Mouse (Mus musculus) cerebellum, adult 2 months (tissue): ENCODE measurements at regions not wholly inside any gene's neighbourhood (a gene's known extent, or its start where the extent isn't known, plus 50 kb on each side); places are given as distances from the start of the nearest gene placed in this dataset.

ENCODE experiments used
- DNase-seq, 2 experiments: peaks; one replicate each; pipeline ENCODE4 v3.0.0; 2021
- H3K27ac ChIP-seq: fragments of 200-500 bp; 2 replicates; pipeline ENCODE4 v1.5.1; 2012; ENCODE audit warnings: low read length, control low read depth, inconsistent platforms; ENCODE audit not compliant: insufficient read depth
- H3K27me3 ChIP-seq: fragments of 200-500 bp; 2 replicates; pipeline ENCODE4 v1.6.1; 2012; ENCODE audit warnings: inconsistent platforms, mild to moderate bottlenecking, low read length, moderate library complexity; ENCODE audit not compliant: control insufficient read depth, insufficient read depth
- H3K4me1 ChIP-seq: fragments of 200-500 bp; 2 replicates; pipeline ENCODE4 v1.6.1; 2011; ENCODE audit warnings: low read length; ENCODE audit not compliant: control insufficient read depth, insufficient read depth
- H3K4me3 ChIP-seq: fragments of 200-500 bp; replicated peaks from 2 replicates; pipeline ENCODE3; 2011; ENCODE audit warnings: mild to moderate bottlenecking, low read depth, low read length, control low read depth; ENCODE audit not compliant: insufficient read depth
- CTCF ChIP-seq: fragments of 200-500 bp; IDR thresholded peaks from 2 replicates; pipeline ENCODE4 v1.5.1; 2011; ENCODE audit warnings: low read depth, mild to moderate bottlenecking, control low read depth, low read length, moderate library complexity, borderline replicate concordance; ENCODE audit not compliant: insufficient read depth
- POLR2A ChIP-seq: fragments of 200-500 bp; IDR thresholded peaks from 2 replicates; pipeline ENCODE4 v1.6.1; 2011; ENCODE audit warnings: low read length, control low read depth, borderline replicate concordance; ENCODE audit not compliant: insufficient read depth
- WGBS: fragments of 180-500 bp; shearing (Covaris S2); methylation state at CpG from one replicate; pipeline ENCODE4 v1.1.7; 2018; 5-methylcytosine and 5-hydroxymethylcytosine counted together

DNA sequence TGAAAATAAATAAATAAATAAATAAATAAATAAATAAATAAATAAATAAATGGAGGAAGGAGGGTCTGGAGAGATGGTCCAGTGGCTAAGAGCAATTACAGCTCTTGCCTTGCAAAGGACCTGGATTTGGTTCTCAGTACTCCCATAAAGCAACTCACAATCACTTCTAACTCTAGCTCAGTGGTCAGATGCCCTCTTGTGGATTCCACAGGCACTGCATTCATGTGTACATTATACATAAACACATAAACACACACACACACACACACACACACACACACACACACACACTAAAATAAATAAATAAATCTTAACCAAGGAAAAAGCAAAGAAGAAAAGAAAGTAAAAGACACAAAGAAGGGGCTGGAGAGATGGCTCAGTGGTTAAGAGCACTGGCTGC lies 74.2 kb upstream of the Dhx40 start:
- Histone ChIP-seq H3K27ac (no peak overlapping the region), H3K4me1 (no peaks in the 10 kb centered on the region), H3K4me3 (no peak overlapping the region), H3K27me3 (no peaks in the 10 kb centered on the region; the same call in 1 of the 2 replicates)
- DNase-seq = no peak
- no peak for TF ChIP-seq CTCF
- TF ChIP-seq POLR2A = no peak

DNA sequence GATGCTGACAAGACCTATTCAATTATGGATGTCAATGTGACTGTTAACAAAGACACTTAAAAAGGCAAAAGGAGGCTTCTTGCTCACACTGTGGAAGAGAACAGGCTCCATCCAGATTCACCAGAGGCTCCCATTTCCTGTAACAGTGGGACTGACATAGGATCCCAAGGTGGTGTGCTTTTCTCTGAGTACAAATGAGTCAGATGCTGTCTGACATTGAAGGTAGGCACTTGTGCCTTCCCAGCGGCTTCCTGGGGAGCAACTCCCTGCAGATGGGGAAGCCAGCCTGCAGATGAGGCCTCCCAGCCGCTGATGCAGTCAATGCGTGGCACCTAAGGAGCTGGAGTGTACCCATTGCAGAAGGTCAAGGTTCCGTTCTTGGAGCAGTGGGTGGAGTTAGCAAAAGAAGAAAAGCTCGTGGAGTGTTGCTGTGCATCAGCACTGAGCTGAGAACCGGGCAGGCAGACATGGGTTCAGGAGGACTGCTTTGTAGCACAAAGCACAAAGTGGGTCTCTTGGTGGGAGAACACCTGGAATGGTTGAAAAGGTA lies 71.9 kb upstream of the Dhx40 start:
- Histone ChIP-seq H3K27me3 (no peaks in the 10 kb centered on the region; the same call in 1 of the 2 replicates), H3K4me3 (no peak overlapping the region), H3K27ac (no peak overlapping the region), H3K4me1 (no peaks in the 10 kb centered on the region)
- no peak for DNase-seq
- 73% methylated on average over 6 of the region's 6 CpGs for WGBS
- no peak for TF ChIP-seq CTCF
- TF ChIP-seq POLR2A = no peak

GRCm38 (mm10) chr11:86878327-86879065 lies 71.0 kb upstream of the Dhx40 start:
- Histone ChIP-seq H3K4me3 (no peak overlapping the region), H3K27ac (no peak overlapping the region), H3K4me1 (no peaks in the 10 kb centered on the region), H3K27me3 (no peaks in the 10 kb centered on the region; the same call in 1 of the 2 replicates)
- no peak for DNase-seq
- TF ChIP-seq CTCF = peak; percentile 20; the same call in 1 of the 2 replicates
- TF ChIP-seq POLR2A = no peak
- WGBS = 79% methylated on average over 11 of the region's 11 CpGs

DNA sequence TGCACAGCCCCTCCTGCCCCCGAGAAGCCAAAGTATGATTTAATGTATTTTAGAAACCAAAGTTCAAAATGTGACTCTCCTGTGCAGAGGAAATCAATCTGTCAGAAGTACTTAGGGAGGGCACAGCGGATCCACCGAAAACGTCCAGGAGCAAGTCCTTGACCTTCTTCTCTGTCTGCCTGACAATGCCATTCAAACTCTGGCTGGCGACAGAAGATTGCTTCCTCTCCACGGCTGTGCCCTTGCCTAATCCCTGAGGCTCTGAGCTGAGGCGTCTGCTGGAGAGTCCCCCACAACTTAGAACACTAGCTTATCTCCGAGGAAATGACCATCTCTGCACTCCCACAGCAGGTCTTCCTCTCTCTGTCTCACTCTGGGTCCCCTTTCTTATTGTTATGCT lies 69.0 kb upstream of the Dhx40 start:
- Histone ChIP-seq H3K27me3 (no peaks in the 10 kb centered on the region; the same call in 1 of the 2 replicates), H3K4me3 (no peak overlapping the region), H3K4me1 (no peaks in the 10 kb centered on the region), H3K27ac (no peak overlapping the region)
- WGBS = 64% methylated on average over 8 of the region's 8 CpGs
- TF ChIP-seq POLR2A (no peak), CTCF (no peak)
- DNase-seq = no peak

DNA sequence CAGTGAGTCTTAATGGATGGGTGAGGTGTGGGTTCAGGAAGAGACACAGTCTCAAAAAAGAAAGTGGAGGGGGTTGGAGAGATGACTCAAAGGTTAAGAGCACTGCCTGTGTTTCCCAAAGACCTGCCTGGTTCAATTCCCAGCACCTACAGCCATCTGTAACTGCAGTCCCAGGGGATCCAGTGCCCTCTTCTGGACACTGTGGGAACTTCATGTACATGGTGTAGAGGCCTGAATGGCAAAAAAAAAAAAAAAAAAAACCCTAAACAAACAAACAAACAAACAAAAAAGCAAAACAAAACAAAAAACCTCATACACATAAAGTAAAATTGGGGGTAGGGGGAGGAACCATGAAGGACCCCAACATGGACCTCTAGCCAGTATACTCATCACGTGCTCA lies 68.2 kb upstream of the Dhx40 start:
- 79% methylated on average over 1 of the region's 1 CpGs for WGBS
- no peak overlapping the region for H3K4me3 ChIP-seq
- no peak for DNase-seq
- H3K27me3 ChIP-seq = no peaks in the 10 kb centered on the region; the same call in 1 of the 2 replicates
- TF ChIP-seq CTCF (no peak), POLR2A (no peak)
- no peak overlapping the region for H3K27ac ChIP-seq
- H3K4me1 ChIP-seq = no peaks in the 10 kb centered on the region

GRCm38 (mm10) chr11:86874666-86875295 lies 67.2 kb upstream of the Dhx40 start:
- peak; percentile 68 to 79 for DNase-seq
- TF ChIP-seq CTCF = peak; percentile 82
- TF ChIP-seq POLR2A = peak; percentile 33; the same call in 1 of the 2 replicates
- Histone ChIP-seq H3K4me1 (no peaks in the 10 kb centered on the region), H3K27me3 (no peaks in the 10 kb centered on the region), H3K4me3 (peak overlapping the region; percentile 50), H3K27ac (peak overlapping the region; percentile 53)
- 40% methylated on average over 12 of the region's 12 CpGs for WGBS

- TF ChIP-seq CTCF = no peak
- no peak for TF ChIP-seq POLR2A
- no peak for DNase-seq
- no peak overlapping the region for H3K27ac ChIP-seq
- 88% methylated on average over 1 of the region's 1 CpGs for WGBS
- H3K4me1 ChIP-seq = no peaks in the 10 kb centered on the region
- no peaks in the 10 kb centered on the region for H3K27me3 ChIP-seq
- H3K4me3 ChIP-seq = no peak overlapping the region
Measured at GRCm38 (mm10) chr11:86873406-86873700, 65.8 kb upstream of the Dhx40 start.
